Mouse (Mus musculus): ENCODE data around the gene Sap18. TPM values are rescaled to one million over a fixed set of nuclear protein-coding genes. Genes with fewer than 3 reads are reported as not detected.
A peak's percentile ranks its signal among the peaks of the same experiment; 100 is the strongest.

Gene Sap18
- polyA plus RNA-seq, 1 experiment from 2014 or later: 25.9 TPM

DNA sequence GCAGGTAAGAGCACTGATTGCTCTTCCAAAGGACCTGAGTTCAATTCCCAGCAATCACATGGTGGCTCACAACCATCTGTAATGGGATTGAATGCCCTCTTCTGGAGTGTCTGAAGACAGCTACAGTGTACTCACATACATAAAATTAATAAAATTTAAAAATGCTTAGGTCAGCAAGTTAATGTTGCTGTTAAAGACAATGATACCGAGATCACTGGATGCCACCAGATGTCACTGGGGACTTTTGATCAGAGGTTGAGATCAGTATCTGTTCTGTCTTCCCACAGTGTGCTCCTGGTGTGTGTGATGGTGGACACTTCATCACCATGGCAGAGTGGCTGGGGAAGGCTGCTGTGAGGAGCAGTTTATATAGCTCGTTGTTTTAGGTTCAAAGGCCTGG lies 8.7 kb upstream of the Sap18 start:
- no peak overlapping the region for H3K9ac ChIP-seq
- no peak for ATAC-seq (ENCODE audit: low FRiP score, low read depth)
- H3K27ac ChIP-seq: no peak overlapping the region
- H3K4me1 ChIP-seq: no peaks in the 10 kb centered on the region
- H3K9me3 ChIP-seq: no peaks in the 10 kb centered on the region
- no peak overlapping the region for H3K4me3 ChIP-seq
- 63% methylated on average over 2 of the region's 2 CpGs for WGBS
- H3K36me3 ChIP-seq: no peaks in the 10 kb centered on the region
- H3K27me3 ChIP-seq: no peaks in the 10 kb centered on the region
- no peak overlapping the region for H3K4me2 ChIP-seq (replicated peaks)

DNA sequence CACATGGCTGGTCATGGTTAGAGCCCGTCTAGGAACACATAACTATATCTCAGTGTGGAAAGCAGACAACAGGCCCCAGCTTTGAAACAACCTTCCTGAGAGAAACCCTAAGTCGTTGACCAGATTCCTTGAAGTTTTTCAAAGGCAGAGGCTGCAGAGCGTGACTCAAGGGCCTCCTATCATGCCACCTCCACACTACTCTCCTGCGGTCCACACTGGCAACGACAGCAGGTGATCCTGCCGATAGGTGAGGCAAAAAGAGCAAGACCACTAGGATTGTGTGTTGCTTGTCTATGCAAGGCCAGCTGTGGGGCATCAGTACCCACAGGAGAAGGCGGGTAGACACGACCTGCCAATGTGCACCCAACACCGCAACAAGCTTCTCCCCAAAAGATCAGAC lies 8.2 kb upstream of the Sap18 start:
- 89% methylated on average over 9 of the region's 9 CpGs for WGBS
- Histone ChIP-seq H3K4me2 (replicated peaks) (no peak overlapping the region), H3K4me3 (no peak overlapping the region), H3K9ac (no peak overlapping the region), H3K4me1 (no peaks in the 10 kb centered on the region), H3K9me3 (no peaks in the 10 kb centered on the region), H3K27me3 (no peaks in the 10 kb centered on the region), H3K27ac (no peak overlapping the region), H3K36me3 (no peaks in the 10 kb centered on the region)
- ATAC-seq (ENCODE audit: low FRiP score, low read depth): no peak

DNA sequence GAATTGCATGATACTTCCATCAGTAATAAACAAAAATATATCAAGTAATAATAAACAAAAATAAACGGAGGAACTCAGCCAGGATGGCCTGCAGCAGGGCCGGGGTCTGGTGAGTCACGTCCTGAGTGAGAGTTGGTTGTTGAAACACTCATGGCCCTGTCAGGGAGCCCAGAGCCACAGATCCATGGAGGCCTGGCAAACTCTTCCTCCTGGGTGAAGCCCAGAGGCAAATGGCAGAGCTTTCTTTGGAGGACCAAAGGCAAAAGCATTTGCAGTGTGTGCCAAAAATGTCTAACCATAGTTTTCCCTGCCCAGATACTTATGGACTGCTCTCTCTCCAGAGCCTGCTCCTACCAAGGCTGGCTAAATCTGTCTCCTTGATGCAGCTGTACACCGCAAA lies 6.8 kb upstream of the Sap18 start:
- no peak overlapping the region for H3K4me2 ChIP-seq (replicated peaks)
- no peak overlapping the region for H3K9ac ChIP-seq
- H3K4me3 ChIP-seq: no peak overlapping the region
- H3K9me3 ChIP-seq: no peaks in the 10 kb centered on the region
- no peak overlapping the region for H3K27ac ChIP-seq
- H3K4me1 ChIP-seq: no peaks in the 10 kb centered on the region
- no peak for ATAC-seq (ENCODE audit: low FRiP score, low read depth)
- no peaks in the 10 kb centered on the region for H3K27me3 ChIP-seq
- WGBS: 86% methylated on average over 4 of the region's 4 CpGs
- no peaks in the 10 kb centered on the region for H3K36me3 ChIP-seq

DNA sequence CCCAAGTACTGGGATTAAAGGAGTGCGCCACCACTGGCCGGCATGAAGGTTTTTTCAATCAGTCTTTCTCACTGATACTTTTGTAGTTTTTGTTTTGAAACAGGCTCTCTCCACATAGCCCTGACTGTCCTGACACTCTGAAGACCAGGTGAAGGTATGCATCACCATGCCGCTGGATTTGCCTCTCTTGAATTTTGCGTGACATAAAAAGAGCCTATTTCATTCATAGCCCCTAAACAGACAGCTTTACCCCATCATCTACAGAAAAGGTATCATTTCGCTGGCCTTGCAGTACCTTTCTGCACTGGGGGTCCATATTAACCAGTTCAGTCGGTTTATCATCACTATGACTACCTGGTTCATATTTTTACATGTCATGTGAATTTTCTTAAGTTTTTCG lies 429 bp upstream of the Sap18 start:
- peaks cover 19% of the 10 kb centered on the region for H3K36me3 ChIP-seq
- peaks cover 14% of the 10 kb centered on the region for H3K4me1 ChIP-seq
- H3K9ac ChIP-seq: peak overlapping the region; percentile 53
- ATAC-seq (ENCODE audit: low FRiP score, low read depth): peak; percentile 75
- WGBS: 10% methylated on average over 7 of the region's 7 CpGs
- H3K4me3 ChIP-seq: peak overlapping the region; percentile 86
- H3K27me3 ChIP-seq: no peaks in the 10 kb centered on the region
- peak overlapping the region; percentile 65 for H3K4me2 ChIP-seq (replicated peaks)
- H3K27ac ChIP-seq: no peak overlapping the region
- H3K9me3 ChIP-seq: no peaks in the 10 kb centered on the region

DNA sequence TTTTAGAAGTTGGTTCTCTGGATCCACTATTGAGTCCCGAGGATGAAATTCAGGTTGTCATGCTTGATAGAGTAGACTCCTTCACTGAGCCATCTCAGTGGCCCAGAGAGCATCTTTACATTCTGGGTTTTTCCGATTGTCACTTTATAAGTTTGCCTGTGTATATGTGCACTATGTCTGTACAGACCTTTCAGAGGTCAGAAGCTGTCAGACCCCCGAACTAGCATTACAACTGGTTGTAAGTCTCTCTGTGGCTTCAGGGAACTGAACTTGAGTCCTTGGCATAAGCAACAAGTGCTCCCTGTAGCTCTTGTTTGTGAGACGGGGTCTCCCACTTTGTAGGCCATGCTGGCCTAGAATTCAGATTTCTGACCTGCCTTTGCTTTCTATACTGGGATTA lies 5.8 kb downstream of the Sap18 start:
- 92% methylated on average over 4 of the region's 4 CpGs for WGBS
- H3K4me2 ChIP-seq (replicated peaks): no peak overlapping the region
- peaks cover 77% of the 10 kb centered on the region for H3K36me3 ChIP-seq
- H3K9ac ChIP-seq: no peak overlapping the region
- H3K4me3 ChIP-seq: no peak overlapping the region
- no peak for ATAC-seq (ENCODE audit: low FRiP score, low read depth)
- H3K27ac ChIP-seq: no peak overlapping the region
- no peaks in the 10 kb centered on the region for H3K27me3 ChIP-seq
- no peaks in the 10 kb centered on the region for H3K9me3 ChIP-seq
- H3K4me1 ChIP-seq: peaks cover 14% of the 10 kb centered on the region

DNA sequence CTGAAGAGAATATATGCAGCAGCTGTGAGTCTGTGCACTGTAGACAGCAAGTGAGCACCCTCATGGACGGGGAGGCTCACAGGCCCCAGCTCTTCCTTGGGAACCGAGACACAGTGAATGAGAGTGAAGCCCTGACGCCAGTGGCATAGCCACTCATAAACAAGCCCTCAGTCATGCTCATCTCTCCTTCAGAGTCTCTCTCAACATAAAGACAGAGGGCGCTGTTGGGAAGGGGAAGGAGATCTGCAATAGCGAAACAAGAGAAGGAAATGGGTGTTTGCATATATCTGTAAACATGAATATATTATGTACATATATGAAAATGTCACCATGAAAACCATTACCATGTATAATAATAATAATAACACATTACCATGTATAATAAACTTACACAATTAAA lies 10.6 kb downstream of the Sap18 start:
- Histone ChIP-seq H3K9me3 (no peaks in the 10 kb centered on the region), H3K27me3 (no peaks in the 10 kb centered on the region), H3K4me1 (no peaks in the 10 kb centered on the region), H3K9ac (no peak overlapping the region), H3K36me3 (peaks cover 91% of the 10 kb centered on the region), H3K27ac (no peak overlapping the region), H3K4me2 (replicated peaks) (no peak overlapping the region), H3K4me3 (no peak overlapping the region)
- ATAC-seq (ENCODE audit: low FRiP score, low read depth): no peak
- 88% methylated on average over 5 of the region's 5 CpGs for WGBS

DNA sequence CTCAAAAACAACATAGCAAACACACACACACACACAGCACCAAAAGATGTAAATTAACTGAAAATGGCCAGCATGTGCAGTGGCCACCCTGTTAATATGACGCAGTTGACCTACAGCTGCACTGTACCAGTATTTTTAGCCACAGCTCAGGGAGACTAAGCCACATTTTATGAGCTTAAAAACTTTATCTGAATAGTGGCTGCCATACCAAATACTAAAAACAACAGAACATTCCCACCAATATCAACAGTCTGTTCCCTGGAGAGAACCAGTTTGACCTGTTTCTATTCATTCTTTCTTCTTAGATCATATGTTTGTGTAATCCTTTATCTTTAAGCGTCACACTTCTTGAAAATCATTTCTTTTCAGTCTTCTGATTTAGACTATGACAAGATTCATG lies 12.9 kb downstream of the Sap18 start:
- H3K4me1 ChIP-seq: no peaks in the 10 kb centered on the region
- H3K9ac ChIP-seq: no peak overlapping the region
- H3K4me3 ChIP-seq: no peak overlapping the region
- peaks cover 83% of the 10 kb centered on the region for H3K36me3 ChIP-seq
- no peaks in the 10 kb centered on the region for H3K27me3 ChIP-seq
- no peaks in the 10 kb centered on the region; the same call in 1 of the 2 replicates for H3K9me3 ChIP-seq
- no peak overlapping the region for H3K27ac ChIP-seq
- H3K4me2 ChIP-seq (replicated peaks): no peak overlapping the region
- no peak for ATAC-seq (ENCODE audit: low FRiP score, low read depth)
- 93% methylated on average over 2 of the region's 2 CpGs for WGBS

DNA sequence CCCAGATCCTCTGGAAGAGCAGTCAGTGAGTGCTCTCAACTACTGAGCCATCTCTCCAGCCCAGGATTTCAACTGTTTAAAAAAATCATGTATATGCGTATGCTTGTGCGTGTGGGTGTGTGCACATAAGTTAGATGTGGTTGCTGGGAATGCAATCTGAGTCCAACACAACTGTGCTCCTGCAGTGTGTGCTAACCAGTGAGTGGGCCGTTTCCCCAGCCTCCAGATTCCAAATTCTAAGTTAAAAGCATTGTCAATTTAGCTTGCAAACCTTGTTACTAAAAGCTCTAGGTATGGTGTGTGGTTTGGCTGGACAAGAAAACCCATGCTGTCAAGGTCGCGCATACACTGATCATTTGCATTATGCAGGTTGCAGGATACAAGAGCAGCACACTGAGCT lies 13.9 kb downstream of the Sap18 start:
- no peaks in the 10 kb centered on the region; the same call in 1 of the 2 replicates for H3K9me3 ChIP-seq
- no peak overlapping the region for H3K4me2 ChIP-seq (replicated peaks)
- no peaks in the 10 kb centered on the region for H3K27me3 ChIP-seq
- H3K36me3 ChIP-seq: peaks cover 81% of the 10 kb centered on the region
- no peak for ATAC-seq (ENCODE audit: low FRiP score, low read depth)
- WGBS: 97% methylated on average over 5 of the region's 5 CpGs
- H3K4me1 ChIP-seq: no peaks in the 10 kb centered on the region
- no peak overlapping the region for H3K9ac ChIP-seq
- no peak overlapping the region for H3K27ac ChIP-seq
- H3K4me3 ChIP-seq: no peak overlapping the region

DNA sequence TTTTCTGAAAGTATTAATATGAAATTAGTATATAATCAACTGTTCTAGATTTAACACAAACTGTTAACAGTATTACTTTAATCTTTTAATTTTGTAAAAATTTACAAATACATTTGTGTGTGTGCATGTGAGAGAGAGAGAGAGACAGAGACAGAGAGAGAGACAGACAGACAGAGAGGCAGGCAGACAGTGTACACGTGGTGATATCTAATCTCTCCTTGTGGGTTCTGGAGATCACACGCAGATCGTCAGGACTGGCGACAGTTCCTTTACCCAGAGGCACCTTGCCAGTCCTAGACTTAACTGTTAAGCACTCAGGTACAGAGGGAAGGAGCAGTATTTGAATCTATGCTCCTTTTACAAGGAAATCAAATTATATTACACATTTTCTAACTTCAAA lies 22.9 kb downstream of the Sap18 start:
- ATAC-seq (ENCODE audit: low FRiP score, low read depth): no peak
- no peak overlapping the region for H3K4me3 ChIP-seq
- H3K27me3 ChIP-seq: no peaks in the 10 kb centered on the region
- peaks cover 12% of the 10 kb centered on the region for H3K4me1 ChIP-seq
- no peak overlapping the region for H3K9ac ChIP-seq
- 82% methylated on average over 4 of the region's 4 CpGs for WGBS
- no peaks in the 10 kb centered on the region for H3K9me3 ChIP-seq
- H3K4me2 ChIP-seq (replicated peaks): no peak overlapping the region
- H3K36me3 ChIP-seq: peaks cover 62% of the 10 kb centered on the region
- H3K27ac ChIP-seq: no peak overlapping the region

DNA sequence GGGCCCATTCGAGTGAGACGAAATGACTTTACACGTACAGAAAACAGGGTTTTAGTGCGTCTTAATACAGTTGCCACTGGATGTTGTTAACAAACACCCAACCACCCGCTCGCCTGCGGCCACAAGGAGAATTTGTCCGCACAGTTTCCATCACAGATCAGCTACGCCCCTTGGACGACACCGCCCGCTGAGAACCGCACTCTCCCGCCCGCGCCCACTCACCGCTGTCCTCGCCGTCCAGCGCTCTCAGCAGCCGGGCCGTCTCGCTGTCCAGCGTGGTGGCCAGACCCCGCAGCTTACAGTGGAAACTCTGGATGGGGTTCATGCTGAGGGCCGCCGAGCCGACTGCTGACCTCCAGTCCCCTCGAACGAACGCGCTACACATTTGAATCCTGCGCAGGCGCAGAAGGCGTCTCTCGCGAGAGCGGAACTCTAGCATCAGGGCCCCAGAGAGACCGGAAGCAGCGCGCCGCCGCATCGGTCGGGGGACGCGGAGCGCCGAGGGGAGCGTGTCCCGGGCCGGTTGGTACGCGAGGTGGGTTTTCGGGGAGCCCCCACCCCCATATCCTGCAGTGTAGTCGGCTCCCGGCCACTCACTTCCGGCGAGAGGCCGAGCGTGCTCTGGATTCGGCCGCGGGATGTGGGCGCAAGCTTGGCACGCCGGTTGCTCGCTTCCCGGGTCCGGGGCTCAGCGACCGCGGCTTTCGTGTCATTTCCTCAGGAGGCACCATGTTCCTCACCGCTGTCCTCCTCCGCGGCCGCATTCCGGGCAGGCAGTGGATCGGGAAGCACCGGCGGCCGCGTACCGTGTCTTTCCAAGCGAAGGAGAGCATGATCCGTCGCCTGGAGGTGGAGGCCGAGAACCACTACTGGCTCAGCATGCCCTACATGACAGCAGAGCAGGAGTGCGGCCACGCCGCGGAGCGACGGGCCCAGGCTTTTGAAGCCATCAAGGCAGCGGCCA lies 28.1 kb downstream of the Sap18 start, which contains the start of the genes Ska3 and Mrpl57:
Ska3 (minus strand) TSS at position 398 of the 964 bp plus-strand sequence.
Mrpl57 (plus strand) TSS at position 447 of the 964 bp plus-strand sequence.
- no peaks in the 10 kb centered on the region for H3K27me3 ChIP-seq
- WGBS: under 1% methylated on average over 95 of the region's 96 CpGs
- no peaks in the 10 kb centered on the region for H3K9me3 ChIP-seq
- peak within 1 kb of the TSS; percentile 82 for H3K4me2 ChIP-seq (replicated peaks)
- peak within 1 kb of the TSS; percentile 92 for H3K9ac ChIP-seq
- peak within 1 kb of the TSS; percentile 84 for H3K4me3 ChIP-seq
- H3K27ac ChIP-seq: peak within 1 kb of the TSS; percentile 93
- peak; percentile 95 for ATAC-seq (ENCODE audit: low FRiP score, low read depth)
- H3K36me3 ChIP-seq: peaks cover 17% of the 10 kb centered on the region
- peaks cover 22% of the 10 kb centered on the region for H3K4me1 ChIP-seq

DNA sequence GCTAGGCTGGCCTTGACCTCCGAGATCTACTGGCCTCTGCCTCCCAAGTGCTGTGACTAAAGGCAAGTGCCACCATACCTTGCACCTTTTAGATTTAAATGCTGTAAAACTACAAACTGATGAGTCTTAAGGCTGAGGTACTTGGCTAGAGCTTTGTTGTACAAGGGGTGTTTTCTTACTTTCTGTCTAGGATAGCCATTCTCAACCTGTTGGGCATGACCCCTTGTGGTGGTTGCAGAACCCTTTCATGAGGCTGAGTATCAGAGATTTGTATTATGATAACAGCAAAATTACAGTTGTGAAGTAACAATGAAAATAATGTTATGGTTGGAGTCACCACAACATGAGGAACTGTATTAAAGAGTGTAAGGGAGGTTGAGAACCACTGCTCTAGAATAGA lies 29.3 kb downstream of the Sap18 start:
- peaks cover 5% of the 10 kb centered on the region for H3K36me3 ChIP-seq
- H3K27me3 ChIP-seq: no peaks in the 10 kb centered on the region
- WGBS: 83% methylated on average over 1 of the region's 1 CpGs
- H3K27ac ChIP-seq: no peak overlapping the region
- H3K4me2 ChIP-seq (replicated peaks): peak overlapping the region; percentile 82
- H3K9me3 ChIP-seq: no peaks in the 10 kb centered on the region
- H3K4me1 ChIP-seq: peaks cover 22% of the 10 kb centered on the region
- no peak for ATAC-seq (ENCODE audit: low FRiP score, low read depth)
- H3K4me3 ChIP-seq: peak overlapping the region; percentile 84
- H3K9ac ChIP-seq: peak overlapping the region; percentile 92

DNA sequence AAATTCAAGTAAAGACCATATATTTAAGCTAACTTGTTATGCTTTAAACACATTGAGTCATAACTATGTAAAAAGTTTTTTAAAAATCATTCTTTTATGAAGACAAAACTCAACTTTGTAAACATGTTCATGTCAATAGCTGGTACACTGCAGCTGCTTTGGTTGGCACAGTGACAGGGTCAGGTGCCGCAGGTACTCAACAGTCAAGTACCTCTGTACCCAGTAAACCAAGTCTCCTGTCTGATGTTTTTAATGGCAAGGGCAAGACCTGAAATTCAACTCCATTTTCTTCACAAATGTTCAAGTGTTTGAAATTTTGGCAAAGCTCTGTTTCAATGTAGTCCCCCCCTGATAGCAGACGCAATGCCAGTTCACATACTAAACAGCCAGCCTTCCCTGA lies 35.5 kb downstream of the Sap18 start:
- no peaks in the 10 kb centered on the region for H3K9me3 ChIP-seq
- peaks cover 36% of the 10 kb centered on the region for H3K36me3 ChIP-seq
- no peak overlapping the region for H3K4me2 ChIP-seq (replicated peaks)
- WGBS: 88% methylated on average over 2 of the region's 2 CpGs
- ATAC-seq (ENCODE audit: low FRiP score, low read depth): no peak
- no peaks in the 10 kb centered on the region for H3K4me1 ChIP-seq
- H3K27ac ChIP-seq: no peak overlapping the region
- H3K4me3 ChIP-seq: no peak overlapping the region
- H3K27me3 ChIP-seq: no peaks in the 10 kb centered on the region
- H3K9ac ChIP-seq: no peak overlapping the region

Data from limb, embryonic 13.5 days (tissue).